Mouse (Mus musculus): ENCODE results near the gene Mast4. TPM values are rescaled to one million over a fixed set of nuclear protein-coding genes. Genes with fewer than 3 reads are reported as not detected.

Gene Mast4
- polyA plus RNA-seq, 1 experiment = 2.8 TPM

- DNase-seq (ENCODE audit: low read depth, low spot score) = no peak
- 38% methylated on average over 14 of the region's 14 CpGs for WGBS
Measured at GRCm38 (mm10) chr13:102698751-102699323, 635.5 kb downstream of the Mast4 start.

- no peak for DNase-seq (ENCODE audit: low read depth, low spot score)
- WGBS = 44% methylated on average over 10 of the region's 10 CpGs
Measured at GRCm38 (mm10) chr13:102698335-102698734, 636.0 kb downstream of the Mast4 start.

GRCm38 (mm10) chr13:102695121-102695905 is 639.0 kb downstream of the Mast4 start:
- WGBS = 67% methylated on average over 7 of the region's 7 CpGs
- no peak for DNase-seq (ENCODE audit: low read depth, low spot score)

GRCm38 (mm10) chr13:102694154-102694553 is 640.1 kb downstream of the Mast4 start:
- WGBS = 85% methylated on average over 7 of the region's 7 CpGs

GRCm38 (mm10) chr13:102693341-102693801 is 640.9 kb downstream of the Mast4 start, which contains the start of gene Cd180:
Cd180 (plus strand) TSS chr13:102693558.
- DNase-seq (ENCODE audit: low read depth, low spot score) = no peak
- WGBS = 57% methylated on average over 8 of the region's 8 CpGs

More at GRCm38 (mm10) chr13:102694154-102694553, 640.1 kb downstream of the Mast4 start:
- DNase-seq (ENCODE audit: low read depth, low spot score) = no peak

GRCm38 (mm10) chr13:102691408-102692150 is 642.7 kb downstream of the Mast4 start:
- WGBS = 83% methylated on average over 11 of the region's 11 CpGs
- no peak for DNase-seq (ENCODE audit: low read depth, low spot score)

GRCm38 (mm10) chr13:102690184-102690583 is 644.1 kb downstream of the Mast4 start:
- WGBS = 83% methylated on average over 5 of the region's 5 CpGs
- DNase-seq (ENCODE audit: low read depth, low spot score) = no peak

GRCm38 (mm10) chr13:102689201-102690090 is 644.9 kb downstream of the Mast4 start:
- WGBS = 68% methylated on average over 6 of the region's 6 CpGs

GRCm38 (mm10) chr13:102688121-102688520 is 646.2 kb downstream of the Mast4 start:
- WGBS = 88% methylated on average over 1 of the region's 1 CpGs
- no peak for DNase-seq (ENCODE audit: low read depth, low spot score)

More at GRCm38 (mm10) chr13:102689201-102690090, 644.9 kb downstream of the Mast4 start:
- no peak for DNase-seq (ENCODE audit: low read depth, low spot score)

GRCm38 (mm10) chr13:102684890-102685289 is 649.4 kb downstream of the Mast4 start:
- WGBS = 88% methylated on average over 4 of the region's 4 CpGs

More at GRCm38 (mm10) chr13:102684890-102685289, 649.4 kb downstream of the Mast4 start:
- DNase-seq (ENCODE audit: low read depth, low spot score) = no peak

All from large intestine, adult 2 months (tissue).